In genomic region chr2:129258475-129259211, GRCm38 (mm10) we compare ENCODE assay signal across 8 mouse cellular contexts. TPM values are rescaled to one million over a fixed set of nuclear protein-coding genes. Genes with fewer than 3 reads are reported as not detected.
A peak's percentile ranks its signal among the peaks of the same experiment; 100 is the strongest.
DNase-seq lines count a peak whose midpoint lies in the region; ATAC-seq and TF ChIP-seq lines count a peak whose summit lies in the region.

No protein-coding gene starts in this region.

- H3K27me3 ChIP-seq in lung, embryonic 14.5 days (ENCODE audit: insufficient read depth, low read length) = no peaks in the 10 kb centered on the region

- 38% methylated on average over 7 of the region's 7 CpGs for WGBS in bone marrow, adult 2 months
- 35% methylated on average over 7 of the region's 7 CpGs for WGBS in lung, embryonic 14.5 days

- H3K4me3 ChIP-seq in bone marrow, adult 2 months (replicated peaks; ENCODE audit: control insufficient read depth, low read depth, low read length) = no peak overlapping the region
- no peak overlapping the region for H3K4me3 ChIP-seq in lung, embryonic 14.5 days (ENCODE audit: low read depth, low read length)

- no peaks in the 10 kb centered on the region; the same call in 1 of the 2 replicates for H3K4me1 ChIP-seq in bone marrow, adult 2 months (ENCODE audit: control insufficient read depth, insufficient read depth, low read length)
- no peaks in the 10 kb centered on the region for H3K4me1 ChIP-seq in lung, embryonic 14.5 days (ENCODE audit: insufficient read depth)

- H3K4me2 ChIP-seq in lung, embryonic 14.5 days = no peak overlapping the region

- H3K9ac ChIP-seq in lung, embryonic 14.5 days = no peak overlapping the region

- TF ChIP-seq POLR2A in bone marrow, adult 2 months (IDR thresholded peaks at IDR 0.05; ENCODE audit: borderline replicate concordance, control insufficient read depth, low read depth, low read length) = no peak

- H3K36me3 ChIP-seq in lung, embryonic 14.5 days (ENCODE audit: insufficient read depth) = no peaks in the 10 kb centered on the region

- H3K27ac ChIP-seq in bone marrow, adult 2 months (ENCODE audit: control insufficient read depth, insufficient read depth, low read depth, low read length, poor library complexity) = no peak overlapping the region
- H3K27ac ChIP-seq in lung, embryonic 14.5 days (ENCODE audit: low read depth) = no peak overlapping the region

- H3K9me3 ChIP-seq in lung, embryonic 14.5 days (ENCODE audit: low read depth, low read length) = no peaks in the 10 kb centered on the region

- peak; percentile 76 for ATAC-seq in erythroblast, adult 5-6 weeks (replicated peaks; ENCODE audit: low FRiP score, poor library complexity, severe bottlenecking)
- ATAC-seq in hematopoietic stem cell, adult 5-6 weeks (replicated peaks in 1 of 2; ENCODE audit: insufficient read depth in 1 of 2, low FRiP score in 2 of 2, low TSS enrichment in 1 of 2, low read depth in 1 of 2, poor library complexity in 2 of 2, severe bottlenecking in 2 of 2) = peak; percentile 75 to 76
- ATAC-seq in lung, embryonic 14.5 days (ENCODE audit: insufficient read depth) = peak; percentile 68; the same call in 1 of the 2 replicates
- peak; percentile 74; the same call in 1 of the 2 replicates for ATAC-seq in neutrophil, adult 5-6 weeks (ENCODE audit: extremely low read depth, insufficient number of reproducible peaks, low FRiP score, poor library complexity, severe bottlenecking)

- peak; percentile 58 for TF ChIP-seq CTCF in bone marrow, adult 2 months (IDR thresholded peaks at IDR 0.05; ENCODE audit: control insufficient read depth, insufficient read depth, low read length)
- peak; percentile 94 for TF ChIP-seq CTCF in lung, embryonic 14.5 days (IDR thresholded peaks at IDR 0.05; ENCODE audit: low read depth)

- DNase-seq in ES-CJ7 (ENCODE audit: low read depth, low spot score) = peak; percentile 84
- peak; percentile 71 for DNase-seq in layer of hippocampus, adult 9-10 months (ENCODE audit: low spot score)
- DNase-seq in lung, embryonic 14.5 days = peak; percentile 93
- peak; percentile 68 for DNase-seq in thymus, postnatal 25 days

RNA-seq across cellular contexts. Expression of gene Ckap2l, which starts 38.4 kb away (rescaled TPM):
- 22.9 and 27.3 TPM in 2 replicates for polyA plus RNA-seq in bone marrow, adult 2 months (2011; ENCODE audit: insufficient read depth, insufficient read length, low replicate concordance, missing spikeins)
- 47.4 and 54.4 TPM in 2 replicates for total RNA-seq in erythroblast, adult 5-6 weeks (2015; ENCODE audit: low replicate concordance)
- 23.1 and 26.3 TPM in 2 replicates for total RNA-seq in erythroblast, adult 5-6 weeks (2017; ENCODE audit: low replicate concordance)
- total RNA-seq in hematopoietic stem cell, adult 5-6 weeks (2017) = 39.3 and 48.3 TPM in 2 replicates
- polyA plus RNA-seq in lung, embryonic 14.5 days (2014; fragmentation: Nextera tagmentation; extraction: Ambion mirVana) = 73.4 and 79.4 TPM in 2 replicates
- 0.47 and 0.98 TPM in 2 replicates for total RNA-seq in neutrophil, adult 5-6 weeks (2017)

RNA-seq across cellular contexts. Expression of gene Il1a, which starts 51.1 kb away (rescaled TPM):
- 2.8 and 5.9 TPM in 2 replicates for polyA plus RNA-seq in bone marrow, adult 2 months (2011; ENCODE audit: insufficient read depth, insufficient read length, low replicate concordance, missing spikeins)
- 0.42 TPM in 1 of 2 replicates, not detected in the other for total RNA-seq in erythroblast, adult 5-6 weeks (2015; ENCODE audit: low replicate concordance)
- 0.42 and 2.1 TPM in 2 replicates for total RNA-seq in erythroblast, adult 5-6 weeks (2017; ENCODE audit: low replicate concordance)
- total RNA-seq in hematopoietic stem cell, adult 5-6 weeks (2017) = not detected in 2 replicates
- not detected in 2 replicates for polyA plus RNA-seq in lung, embryonic 14.5 days (2014; fragmentation: Nextera tagmentation; extraction: Ambion mirVana)
- 0.98 and 1.9 TPM in 2 replicates for total RNA-seq in neutrophil, adult 5-6 weeks (2017)

Comparison
In these comparisons a context has a peak if more than half of its experiments do, and no peak if none do; other contexts are left out.
1. RNA of gene Ckap2l, which starts 38.4 kb away (total RNA-seq): 23.1 to 54.4 TPM in erythroblast, adult 5-6 weeks and 39.3 to 48.3 TPM in hematopoietic stem cell, adult 5-6 weeks; 0.47 to 0.98 TPM in neutrophil, adult 5-6 weeks; every median in the first group is over 10 times any median in the second.
2. Peak in every context shown above with its lines, with median percentiles within 50 percentile points of each other: DNase-seq and ATAC-seq.